Mouse (Mus musculus) stomach, adult 2 months (tissue): ENCODE results near the gene Gm17606. TPM values are rescaled to one million over a fixed set of nuclear protein-coding genes. Genes with fewer than 3 reads are reported as not detected.

Experiments used
- polyA plus RNA-seq: library from polyadenylated mRNA; depleted of rRNA; stranded (reverse); fragments of >200 nt; gene quantifications from 2 replicates; pipeline ENCODE4 v1.2.3, GENCODE M21; 2012; rRNA removed

Gm17606 gene
- polyA plus RNA-seq, result not detected in 2 replicates

GRCm38 (mm10) chr14:54640946-54641304, at the start of gene Gm17606:
Gene Gm17606 (plus strand): TSS chr14:54640952.

GRCm38 (mm10) chr14:54605752-54606321, 34.9 kb upstream of the Gm17606 start, which contains the start of gene 4931414P19Rik:
Gene 4931414P19Rik (minus strand): TSS chr14:54605993.

GRCm38 (mm10) chr14:54617897-54618365, 22.8 kb upstream of the Gm17606 start, which contains the start of gene Psmb5:
Gene Psmb5 (minus strand): TSS chr14:54618022.

GRCm38 (mm10) chr14:54621133-54621532, 19.6 kb upstream of the Gm17606 start, which contains the start of gene Psmb11:
Gene Psmb11 (plus strand): TSS chr14:54621433.

GRCm38 (mm10) chr14:54641305-54641969, 685 bp downstream of the Gm17606 start, which contains the start of gene Cdh24:
Gene Cdh24 (minus strand): TSS chr14:54641364.

GRCm38 (mm10) chr14:54686063-54686521, 45.3 kb downstream of the Gm17606 start, which contains the start of gene 1700123O20Rik:
Gene 1700123O20Rik (plus strand): TSS chr14:54686216.

GRCm38 (mm10) chr14:54686522-54687143, 45.9 kb downstream of the Gm17606 start, which contains the start of gene Acin1:
Gene Acin1 (minus strand): TSS chr14:54686931.

Other genes with a start within 250 kb of the Gm17606 start
- 5.9 and 6.4 TPM in 2 replicates for gene Slc7a7, start 223.2 kb upstream of the Gm17606 start, polyA plus RNA-seq
- gene Mrpl52, start 214.0 kb upstream of the Gm17606 start, polyA plus RNA-seq, result 762 and 984 TPM in 2 replicates
- gene Mmp14, start 209.3 kb upstream of the Gm17606 start, polyA plus RNA-seq, result 62.0 and 79.8 TPM in 2 replicates
- 117 and 169 TPM in 2 replicates for gene Lrp10, start 176.8 kb upstream of the Gm17606 start, polyA plus RNA-seq
- gene Rem2, start 164.9 kb upstream of the Gm17606 start, polyA plus RNA-seq, result 0.30 and 0.37 TPM in 2 replicates
- 7.3 and 13.3 TPM in 2 replicates for gene Prmt5, start 123.4 kb upstream of the Gm17606 start, polyA plus RNA-seq
- 3.3 and 4.1 TPM in 2 replicates for gene Haus4, start 86.3 kb upstream of the Gm17606 start, polyA plus RNA-seq
- 8.4 and 8.7 TPM in 2 replicates for gene Ajuba, start 63.4 kb upstream of the Gm17606 start, polyA plus RNA-seq
- gene 4931414P19Rik, start 35.0 kb upstream of the Gm17606 start, polyA plus RNA-seq, result 3.6 and 4.1 TPM in 2 replicates
- 93.0 and 120 TPM in 2 replicates for gene Psmb5, start 22.9 kb upstream of the Gm17606 start, polyA plus RNA-seq
- gene Psmb11, start 19.5 kb upstream of the Gm17606 start, polyA plus RNA-seq, result not detected in 2 replicates
- gene Cdh24, start 412 bp downstream of the Gm17606 start, polyA plus RNA-seq, result 2.8 and 4.0 TPM in 2 replicates
- 16.1 and 38.8 TPM in 2 replicates for gene 1700123O20Rik, start 45.3 kb downstream of the Gm17606 start, polyA plus RNA-seq
- gene Acin1, start 46.0 kb downstream of the Gm17606 start, polyA plus RNA-seq, result 30.3 and 44.2 TPM in 2 replicates
- gene Gm29776, start 57.9 kb downstream of the Gm17606 start, polyA plus RNA-seq, result not detected in 2 replicates
- gene Cebpe, start 71.2 kb downstream of the Gm17606 start, polyA plus RNA-seq, result 2.6 and 7.1 TPM in 2 replicates
- 11.9 and 13.5 TPM in 2 replicates for gene Slc7a8, start 141.0 kb downstream of the Gm17606 start, polyA plus RNA-seq
- not detected in 2 replicates for gene Rnf212b, start 173.2 kb downstream of the Gm17606 start, polyA plus RNA-seq
- 1.6 and 1.7 TPM in 2 replicates for gene Homez, start 230.0 kb downstream of the Gm17606 start, polyA plus RNA-seq
- gene Ppp1r3e, start 236.6 kb downstream of the Gm17606 start, polyA plus RNA-seq, result 7.0 and 8.5 TPM in 2 replicates
- 21.4 and 24.2 TPM in 2 replicates for gene Bcl2l2, start 242.4 kb downstream of the Gm17606 start, polyA plus RNA-seq
- 11.1 and 13.1 TPM in 2 replicates for gene Gm20521, start 242.5 kb downstream of the Gm17606 start, polyA plus RNA-seq